Mouse (Mus musculus) brown adipose tissue, adult 24 weeks (tissue): ENCODE data around the gene Adamts20. TPM values are rescaled to one million over a fixed set of nuclear protein-coding genes. Genes with fewer than 3 reads are reported as not detected.
"Not testable (repeated sequence)": the region's sequence is repeated elsewhere in the genome, so short reads cannot be mapped to it uniquely, and the experiment has no call there.

ENCODE experiments used
- H3K27ac ChIP-seq: fragments of 200-500 bp; replicated peaks from 2 replicates; pipeline ENCODE4 v1.5.1; 2012; ENCODE audit warnings: low read depth, mild to moderate bottlenecking, low read length
- H3K4me1 ChIP-seq: fragments of 200-500 bp; 2 replicates; pipeline ENCODE4 v1.6.1; 2012; ENCODE audit warnings: low read length, mixed read lengths; ENCODE audit not compliant: control insufficient read depth, insufficient read depth, insufficient read length
- H3K4me3 ChIP-seq: fragments of 200-500 bp; 2 replicates; pipeline ENCODE4 v1.5.1; 2012; ENCODE audit warnings: low read depth, mild to moderate bottlenecking, low read length, moderate library complexity; ENCODE audit not compliant: insufficient read depth
- polyA plus RNA-seq: library from polyadenylated mRNA; stranded (reverse); fragments of >200 nt; gene quantifications from 2 replicates; pipeline ENCODE4 v1.2.4, GENCODE M21; 2012; ENCODE audit not compliant: missing spikeins, insufficient read depth, insufficient read length

Adamts20 gene
- not detected in 2 replicates for polyA plus RNA-seq

DNA sequence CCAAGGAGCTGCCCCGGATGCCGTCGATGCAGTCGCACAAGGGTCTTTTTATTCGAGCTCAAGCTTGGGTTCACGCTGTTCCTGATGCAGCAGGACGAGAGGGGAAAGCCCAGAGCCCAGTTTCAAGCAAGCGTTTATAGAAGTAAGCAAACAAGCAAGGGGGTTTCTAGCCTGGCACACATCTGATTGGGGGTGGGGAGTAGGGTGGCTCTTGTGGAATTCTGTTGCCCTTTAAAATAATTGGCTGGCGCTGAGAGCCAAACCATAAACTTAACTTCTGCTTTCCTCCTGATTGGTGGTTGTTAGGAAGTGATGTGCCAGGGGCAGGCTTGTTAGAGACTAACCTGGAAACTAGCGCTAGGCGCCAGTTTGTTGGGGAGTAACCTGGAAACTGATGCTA, at the start of gene Adamts20:
Adamts20 (minus strand) TSS at position 101 of the 400 bp plus-strand sequence.
- Histone ChIP-seq H3K4me1 (no peaks in the 10 kb centered on the region), H3K4me3 (no peak within 1 kb of the TSS), H3K27ac (no peak within 1 kb of the TSS)

GRCm38 (mm10) chr15:94503451-94504215, 38.4 kb upstream of the Adamts20 start:
- no peak overlapping the region for H3K27ac ChIP-seq
- H3K4me1 ChIP-seq = no peaks in the 10 kb centered on the region
- H3K4me3 ChIP-seq = no peak overlapping the region

DNA sequence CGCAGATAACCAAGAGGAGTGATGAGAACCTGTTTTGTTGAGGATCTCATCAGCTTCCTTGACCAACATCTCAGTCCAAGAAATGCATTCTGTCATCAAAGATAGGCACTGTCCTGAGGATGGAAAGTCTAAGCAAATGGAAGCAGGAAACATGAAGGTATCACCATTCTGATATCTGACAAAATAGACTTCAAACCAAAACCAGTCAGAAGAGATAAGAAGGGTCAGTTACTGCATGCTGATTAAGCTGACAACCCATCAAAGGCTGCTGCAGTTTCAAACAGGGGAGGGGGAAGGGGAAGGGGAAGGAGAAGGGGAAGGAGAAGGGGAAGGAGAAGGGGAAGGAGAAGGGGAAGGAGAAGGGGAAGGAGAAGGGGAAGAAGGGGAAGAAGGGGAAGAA, 34.0 kb upstream of the Adamts20 start:
- no peak overlapping the region for H3K27ac ChIP-seq
- H3K4me1 ChIP-seq = no peaks in the 10 kb centered on the region
- H3K4me3 ChIP-seq = no peak overlapping the region

GRCm38 (mm10) chr15:94495936-94496335, 30.7 kb upstream of the Adamts20 start:
- Histone ChIP-seq H3K4me1 (no peaks in the 10 kb centered on the region), H3K27ac (no peak overlapping the region), H3K4me3 (no peak overlapping the region)

- no peak overlapping the region for H3K27ac ChIP-seq
- H3K4me3 ChIP-seq = no peak overlapping the region
- H3K4me1 ChIP-seq = no peaks in the 10 kb centered on the region
Measured at GRCm38 (mm10) chr15:94494445-94494844, 29.2 kb upstream of the Adamts20 start.

- no peak overlapping the region for H3K27ac ChIP-seq
- no peaks in the 10 kb centered on the region for H3K4me1 ChIP-seq
- H3K4me3 ChIP-seq = no peak overlapping the region
Measured at GRCm38 (mm10) chr15:94489433-94489832, 24.2 kb upstream of the Adamts20 start.

DNA sequence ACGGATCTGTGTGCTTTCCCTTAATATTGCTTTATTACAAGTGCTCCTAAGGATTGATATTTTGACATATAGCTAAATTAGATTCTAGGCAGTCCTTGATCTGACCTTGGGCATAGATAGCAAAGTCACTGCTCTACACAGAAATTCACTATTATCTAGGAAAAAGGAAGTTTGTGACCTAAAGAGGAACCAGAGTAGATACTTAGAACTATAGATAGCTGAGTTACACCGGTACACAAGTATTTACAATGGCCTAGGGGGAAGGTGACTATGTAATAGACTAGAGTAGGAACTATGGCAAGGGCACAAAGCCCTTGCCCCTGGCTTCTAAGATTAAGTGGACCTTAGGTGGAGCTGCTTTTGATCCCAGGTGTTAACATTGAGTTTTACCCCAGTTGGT, 22.8 kb upstream of the Adamts20 start:
- H3K27ac ChIP-seq, H3K4me1 ChIP-seq, H3K4me3 ChIP-seq: not testable (repeated sequence)

DNA sequence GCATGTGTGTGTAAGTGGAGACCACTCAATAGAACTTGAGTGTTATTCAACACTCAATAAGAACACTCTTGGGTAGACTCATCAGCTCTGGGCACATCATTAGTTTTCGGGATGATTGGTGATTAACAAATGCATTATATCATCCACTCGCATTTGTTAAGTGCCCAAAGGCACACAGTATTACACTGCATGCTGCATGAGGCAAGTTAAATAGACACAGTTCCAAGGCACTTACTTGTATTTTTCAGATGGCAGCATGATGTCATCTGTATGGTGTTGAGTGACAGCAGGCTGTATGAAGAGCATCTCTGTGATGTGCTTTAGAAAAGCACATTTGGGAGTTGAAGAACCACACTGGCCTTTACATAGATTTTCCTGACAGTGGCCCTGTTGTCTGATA, 17.3 kb upstream of the Adamts20 start:
- no peak overlapping the region for H3K4me3 ChIP-seq

DNA sequence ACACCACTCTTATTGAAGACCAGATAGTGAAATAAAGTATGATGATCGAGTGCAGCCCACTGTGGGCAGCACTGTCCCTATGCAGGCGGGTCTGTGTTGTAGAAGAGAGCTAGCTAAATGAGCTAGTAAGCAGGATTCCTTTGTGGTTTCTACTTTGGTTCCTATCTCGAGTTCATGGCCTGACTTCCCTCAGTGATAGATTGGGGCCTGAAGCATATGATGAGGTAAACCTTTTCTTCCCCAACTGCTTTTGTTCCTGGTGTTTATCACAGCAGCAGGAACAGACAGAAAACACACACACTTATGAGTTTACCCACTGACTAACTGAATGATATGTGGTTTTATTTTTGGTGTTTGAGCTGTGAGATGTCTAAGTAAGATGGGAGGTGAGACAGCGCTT, 15.6 kb upstream of the Adamts20 start:
- Histone ChIP-seq H3K4me3 (no peak overlapping the region), H3K27ac (no peak overlapping the region), H3K4me1 (no peaks in the 10 kb centered on the region)

More for the DNA sequence above, 17.3 kb upstream of the Adamts20 start:
- no peaks in the 10 kb centered on the region for H3K4me1 ChIP-seq
- no peak overlapping the region for H3K27ac ChIP-seq

DNA sequence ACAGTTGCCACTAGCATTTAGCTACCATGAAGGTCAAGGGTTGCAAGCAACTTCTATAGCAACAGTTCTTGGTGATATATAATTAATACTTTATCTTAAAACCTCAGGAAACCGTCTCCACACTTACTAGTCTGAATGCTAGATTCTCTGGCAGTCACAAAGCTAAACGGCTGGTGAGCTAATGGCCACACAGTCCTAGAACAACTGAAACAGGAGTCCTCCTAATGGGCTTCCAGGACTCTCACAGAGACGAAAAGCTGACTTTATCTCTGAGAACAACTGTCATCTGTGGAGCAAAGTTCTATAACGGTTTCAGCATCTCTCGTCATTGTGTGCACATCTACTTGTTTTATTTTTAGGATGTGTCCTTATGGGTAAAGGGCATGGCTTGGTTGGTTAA, 15.0 kb upstream of the Adamts20 start:
- Histone ChIP-seq H3K27ac (no peak overlapping the region), H3K4me3 (no peak overlapping the region), H3K4me1 (no peaks in the 10 kb centered on the region)

DNA sequence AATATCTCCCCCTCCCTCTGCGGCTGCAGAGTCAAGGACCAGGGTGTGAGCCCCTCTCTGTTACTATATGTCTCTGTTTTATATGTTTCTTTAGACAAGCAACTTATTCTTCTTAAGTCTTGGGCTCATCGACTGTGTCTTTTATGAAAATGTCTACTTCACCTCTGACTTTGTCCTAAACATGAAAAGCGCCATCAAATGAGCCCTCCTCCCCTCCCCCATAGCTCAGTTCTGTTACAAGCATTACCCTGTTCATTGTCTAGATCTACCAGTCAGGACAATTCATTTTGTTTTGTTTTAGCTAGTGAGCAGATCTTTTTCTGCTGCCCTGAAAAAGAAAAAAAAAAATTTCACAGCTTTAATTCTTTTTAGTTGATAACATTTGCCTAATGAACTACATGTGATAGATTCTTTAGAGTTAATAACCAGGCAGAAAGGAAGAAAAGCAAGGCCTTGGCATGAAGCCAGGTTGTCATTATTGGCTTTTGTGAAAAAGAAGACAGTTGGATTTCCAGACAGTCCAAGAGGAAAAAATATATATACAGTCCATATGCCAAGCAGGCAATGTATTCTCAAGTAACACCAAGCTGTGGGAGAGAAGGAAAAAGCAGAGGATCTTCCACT, 14.4 kb upstream of the Adamts20 start:
- H3K27ac ChIP-seq = no peak overlapping the region
- no peak overlapping the region for H3K4me3 ChIP-seq
- no peaks in the 10 kb centered on the region for H3K4me1 ChIP-seq

DNA sequence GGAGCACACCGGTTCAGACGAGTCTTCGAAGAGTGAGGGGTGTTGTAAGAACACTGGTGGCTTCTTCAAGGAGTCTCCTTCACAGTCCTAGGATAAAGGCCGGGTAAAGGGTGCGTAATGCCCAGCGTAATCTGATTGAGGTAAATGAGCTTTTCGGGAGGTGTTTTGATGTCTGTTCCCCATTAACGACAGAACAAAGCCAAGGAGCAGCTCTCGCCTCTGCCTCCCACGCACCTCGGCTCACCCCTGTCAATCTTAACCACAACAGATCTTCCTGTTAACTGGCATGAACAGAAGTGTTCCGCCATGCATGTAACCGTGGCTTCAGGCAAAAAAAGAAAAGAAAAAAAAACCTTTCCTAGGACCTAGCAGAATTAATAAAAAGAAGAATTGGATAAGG, 13.5 kb upstream of the Adamts20 start:
- Histone ChIP-seq H3K4me3 (no peak overlapping the region), H3K27ac (no peak overlapping the region), H3K4me1 (no peaks in the 10 kb centered on the region)

DNA sequence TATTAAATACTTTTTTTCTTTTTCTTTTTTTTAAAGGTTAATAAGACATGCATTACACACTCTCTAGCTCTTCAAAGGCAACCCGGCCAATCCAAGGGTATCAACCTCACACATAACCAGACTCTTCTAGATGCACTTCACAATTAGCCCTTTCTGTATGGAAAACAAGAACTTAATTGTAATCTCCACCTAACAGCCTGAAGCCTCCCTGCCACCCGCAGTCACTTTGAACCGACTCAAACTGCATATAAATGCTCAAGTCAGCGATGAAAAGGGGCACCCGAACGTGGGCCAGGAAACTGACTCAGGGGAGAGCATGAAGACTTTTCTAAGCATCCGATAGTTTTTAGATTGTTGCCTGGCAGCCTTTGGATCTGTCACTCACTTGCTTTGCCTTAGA, 12.1 kb upstream of the Adamts20 start:
- Histone ChIP-seq H3K4me1 (no peaks in the 10 kb centered on the region), H3K4me3 (no peak overlapping the region), H3K27ac (no peak overlapping the region)

DNA sequence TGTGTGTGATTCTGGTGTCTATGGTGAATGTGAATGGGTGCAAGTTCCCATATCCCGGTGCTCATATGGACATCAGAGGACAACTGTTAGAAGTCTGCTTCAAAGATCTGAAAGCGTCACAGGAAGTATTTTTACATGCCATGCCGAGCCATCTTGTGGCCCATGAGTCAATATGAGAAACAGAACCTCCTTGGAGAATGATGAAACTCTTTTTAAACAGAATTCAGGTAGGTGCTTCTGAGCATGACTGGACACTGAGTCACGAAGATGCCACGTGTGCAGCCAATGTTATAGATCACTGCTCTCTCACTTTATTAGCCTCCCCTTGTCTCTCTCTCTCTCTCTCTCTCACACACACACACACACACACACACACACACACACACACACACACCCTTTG, 10.8 kb upstream of the Adamts20 start:
- no peak overlapping the region for H3K4me3 ChIP-seq
- no peaks in the 10 kb centered on the region for H3K4me1 ChIP-seq
- no peak overlapping the region for H3K27ac ChIP-seq

DNA sequence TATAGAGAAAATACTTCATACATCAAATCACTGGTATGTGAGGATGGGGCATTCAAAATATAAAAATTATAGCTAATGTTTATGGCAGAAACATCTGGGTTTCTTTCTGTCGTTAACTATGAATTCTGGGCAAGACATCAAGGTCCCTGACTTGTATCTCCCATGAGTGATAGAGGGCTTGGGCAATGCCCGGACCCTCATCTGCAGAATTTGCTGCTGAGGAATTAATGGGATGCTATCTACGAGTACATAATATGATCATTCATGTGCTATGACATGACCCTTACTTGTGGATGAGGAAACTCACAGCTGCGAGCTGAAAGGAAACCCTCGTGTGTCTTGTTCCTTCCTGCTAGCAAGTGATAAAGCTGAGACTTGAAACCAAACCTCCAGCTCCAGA, 5.1 kb upstream of the Adamts20 start:
- H3K27ac ChIP-seq = no peak overlapping the region
- no peaks in the 10 kb centered on the region for H3K4me1 ChIP-seq
- no peak overlapping the region for H3K4me3 ChIP-seq

DNA sequence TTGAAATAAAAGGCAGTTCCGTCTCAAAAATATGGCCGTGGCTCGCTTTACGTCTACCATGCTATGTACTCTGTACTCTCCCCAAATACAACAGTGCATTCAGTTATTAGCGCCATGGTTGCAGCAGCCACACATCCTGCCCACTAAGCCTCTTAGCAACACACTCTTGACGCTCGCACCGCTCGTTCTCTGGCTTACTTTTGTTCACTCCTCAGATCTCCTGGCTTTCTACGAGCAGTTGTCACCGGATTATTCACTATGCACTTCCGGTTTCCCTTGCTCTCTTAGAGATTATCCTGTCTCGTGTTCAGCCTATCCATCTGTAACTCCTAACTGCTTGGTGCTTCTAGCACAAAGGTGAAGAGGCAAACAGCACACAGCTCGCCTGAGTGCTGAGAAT, 337 bp downstream of the Adamts20 start:
- no peak overlapping the region for H3K27ac ChIP-seq

More for the DNA sequence above, 337 bp downstream of the Adamts20 start:
- H3K4me3 ChIP-seq = no peak overlapping the region
- no peaks in the 10 kb centered on the region for H3K4me1 ChIP-seq
